ENCODE assay signal across 8 mouse cellular contexts in genomic region chr4:117484256-117485044, GRCm38 (mm10). TPM values are rescaled to one million over a fixed set of nuclear protein-coding genes. Genes with fewer than 3 reads are reported as not detected.
DNase-seq lines count a peak whose midpoint lies in the region; ATAC-seq and TF ChIP-seq lines count a peak whose summit lies in the region.

No protein-coding gene starts in this region.

- no peak for TF ChIP-seq POLR2A in CH12.LX (IDR thresholded peaks at IDR 0.05; ENCODE audit: low read depth, low read length)

- no peak overlapping the region for H3K9ac ChIP-seq in CH12.LX (ENCODE audit: insufficient read depth, low read depth)
- peak overlapping the region; percentile 42 for H3K9ac ChIP-seq in ES-E14 (ENCODE audit: insufficient read depth, low read depth, low read length, poor library complexity, severe bottlenecking)
- peak overlapping the region; percentile 47 for H3K9ac ChIP-seq in liver, embryonic 16.5 days (ENCODE audit: low read depth, low read length)

- in situ Hi-C loops in CH12.LX (cut with MboI; ENCODE audit: low pct_ligation_motif_present, low pct_unique_long_range_greater_than_20kb, low sequenced_read_pairs): no loop called here
- in situ Hi-C loops in ES-E14 (cut with MboI; ENCODE audit: low sequenced_read_pairs in 2 of 2, unreplicated experiment in 2 of 2): no loop called here

- H3K27ac ChIP-seq in CH12.LX (ENCODE audit: insufficient read depth, low read depth) (no peak overlapping the region), ES-E14 (ENCODE audit: insufficient read depth, low read depth, low read length, poor library complexity, severe bottlenecking) (no peak overlapping the region; the same call in 1 of the 2 replicates)
- peak overlapping the region; percentile 87 for H3K27ac ChIP-seq in heart, embryonic 10.5 days
- H3K27ac ChIP-seq in liver, embryonic 16.5 days (ENCODE audit: low read length): no peak overlapping the region

- H3K4me3 ChIP-seq in CH12.LX (replicated peaks in 1 of 3; ENCODE audit: low read depth in 2 of 3, low read length in 2 of 3, poor library complexity in 1 of 3): no peak overlapping the region
- peak overlapping the region; percentile 53 to 59 for H3K4me3 ChIP-seq in ES-E14 (ENCODE audit: insufficient read depth in 1 of 2, low read depth in 1 of 2, low read length in 2 of 2, poor library complexity in 1 of 2, severe bottlenecking in 1 of 2)
- H3K4me3 ChIP-seq in heart, embryonic 10.5 days: peak overlapping the region; percentile 72
- H3K4me3 ChIP-seq in liver, embryonic 16.5 days (ENCODE audit: low read depth, low read length): peak overlapping the region; percentile 69

- TF ChIP-seq RAD21 in CH12.LX (IDR thresholded peaks at IDR 0.05; ENCODE audit: low read depth, low read length): no peak

- H3K36me3 ChIP-seq in CH12.LX (replicated peaks in 1 of 2; ENCODE audit: control insufficient read depth in 1 of 2, insufficient read depth in 1 of 2, low read length in 1 of 2): no peaks in the 10 kb centered on the region
- no peaks in the 10 kb centered on the region for H3K36me3 ChIP-seq in ES-E14 (ENCODE audit: control insufficient read depth, insufficient read depth, low read length, poor library complexity, severe bottlenecking)
- no peaks in the 10 kb centered on the region for H3K36me3 ChIP-seq in heart, embryonic 10.5 days
- H3K36me3 ChIP-seq in liver, embryonic 16.5 days (ENCODE audit: control insufficient read depth, insufficient read depth): no peaks in the 10 kb centered on the region

- H3K4me1 ChIP-seq in CH12.LX (ENCODE audit: control insufficient read depth in 1 of 2, insufficient read depth in 2 of 2) (peaks cover 2 to 19% of the 10 kb centered on the region in 2 experiments; a peak in 2 of 4 replicates), ES-E14 (ENCODE audit: control insufficient read depth in 2 of 2, insufficient read depth in 2 of 2, low read length in 2 of 2, poor library complexity in 1 of 2) (peaks cover 4 to 25% of the 10 kb centered on the region in 2 experiments; a peak in 3 of 4 replicates)
- H3K4me1 ChIP-seq in heart, embryonic 10.5 days: peaks cover 31% of the 10 kb centered on the region
- peaks cover 42% of the 10 kb centered on the region for H3K4me1 ChIP-seq in liver, embryonic 16.5 days (ENCODE audit: control insufficient read depth, low read depth, low read length)

- DNase-seq in CH12.LX (ENCODE audit: extremely low read depth): no peak
- peak; percentile 65 for DNase-seq in ES-E14 (ENCODE audit: low read depth, low spot score)
- DNase-seq in embryo, embryonic 11 days: peak; percentile 87
- DNase-seq in heart, embryonic 10.5 days (ENCODE audit: low spot score): peak; percentile 83
- peak; percentile 64 for DNase-seq in kidney, postnatal 10 days
- DNase-seq in ovary, postnatal 10 days (ENCODE audit: low spot score): peak; percentile 22

- ATAC-seq in liver, embryonic 16.5 days (ENCODE audit: low read depth): peak; percentile 47
- ATAC-seq in activated CD4-positive, CD25-positive, alpha-beta regulatory T cell, adult 4 months: no peak

- 0 out of 2 replicates have a peak overlapping the region, but pooled peaks have one; percentile 34 for H3K4me2 ChIP-seq in CH12.LX (ENCODE audit: insufficient read depth, low read depth, poor library complexity, severe bottlenecking)
- peak overlapping the region; percentile 94 for H3K4me2 ChIP-seq in liver, embryonic 16.5 days (ENCODE audit: low read depth, low read length)

- no peaks in the 10 kb centered on the region for H3K27me3 ChIP-seq in CH12.LX (replicated peaks)
- peaks cover 48% of the 10 kb centered on the region for H3K27me3 ChIP-seq in heart, embryonic 10.5 days (ENCODE audit: insufficient read depth, poor library complexity, severe bottlenecking)
- H3K27me3 ChIP-seq in liver, embryonic 16.5 days (ENCODE audit: control insufficient read depth, insufficient read depth, low read depth, low read length): peaks cover 38% of the 10 kb centered on the region

- dilution Hi-C loops in CH12.LX (cut with MboI; ENCODE audit: extremely low pct_ligation_motif_present, extremely low pct_unique_long_range_greater_than_20kb, low sequenced_read_pairs): no loop called here

- no peak for TF ChIP-seq CTCF in CH12.LX (conservative IDR thresholded peaks at IDR 0.05 in 1 of 2, IDR thresholded peaks at IDR 0.05 in 1 of 2; ENCODE audit: low read depth in 2 of 2, low read length in 2 of 2)

- no peaks in the 10 kb centered on the region for H3K79me2 ChIP-seq in CH12.LX (replicated peaks; ENCODE audit: control insufficient read depth, extremely low read depth, insufficient read depth, poor library complexity, severe bottlenecking)

- no peak for TF ChIP-seq EP300 in CH12.LX (IDR thresholded peaks at IDR 0.05; ENCODE audit: low read length)

- H3K9me3 ChIP-seq in CH12.LX (replicated peaks; ENCODE audit: low read length) (no peaks in the 10 kb centered on the region), ES-E14 (ENCODE audit: control insufficient read depth, insufficient read depth, low read depth, low read length) (no peaks in the 10 kb centered on the region)
- no peaks in the 10 kb centered on the region for H3K9me3 ChIP-seq in heart, embryonic 10.5 days
- no peaks in the 10 kb centered on the region for H3K9me3 ChIP-seq in liver, embryonic 16.5 days (replicated peaks; ENCODE audit: control insufficient read depth, low read length)

- under 1% methylated on average over 69 of the region's 69 CpGs for WGBS in heart, embryonic 10.5 days
- WGBS in liver, embryonic 16.5 days (ENCODE audit: insufficient replicate concordance): under 1% methylated on average over 69 of the region's 69 CpGs

TF ChIP-seq in CH12.LX, 34 proteins besides CTCF, POLR2A, EP300 and RAD21:
- TF ChIP-seq ELF1 (IDR thresholded peaks at IDR 0.05; ENCODE audit: low read depth, low read length) (no peak), TCF12 (IDR thresholded peaks at IDR 0.05; ENCODE audit: low read depth, low read length) (no peak), GABPA (IDR thresholded peaks at IDR 0.05; ENCODE audit: insufficient replicate concordance, low read depth, low read length) (no peak), USF2 (conservative IDR thresholded peaks at IDR 0.05; ENCODE audit: low read depth, low read length) (no peak), JUND (conservative IDR thresholded peaks at IDR 0.05; ENCODE audit: low read depth, low read length) (no peak), ZKSCAN1 (IDR thresholded peaks at IDR 0.05; ENCODE audit: borderline replicate concordance, low read depth, low read length) (no peak), JUN (IDR thresholded peaks at IDR 0.05; ENCODE audit: insufficient read depth, low read depth, low read length) (no peak), MEF2A (IDR thresholded peaks at IDR 0.05; ENCODE audit: borderline replicate concordance, low read depth, low read length) (no peak), PAX5 (IDR thresholded peaks at IDR 0.05; ENCODE audit: low read length) (no peak)
TF ChIP-seq in CH12.LX: peak in this region for 0.

TF ChIP-seq in ES-E14, 5 proteins besides CTCF, POLR2A, EP300 and RAD21:
- TF ChIP-seq ZC3H11A (IDR thresholded peaks at IDR 0.05; ENCODE audit: borderline replicate concordance, low read depth, low read length) (no peak), HCFC1 (IDR thresholded peaks at IDR 0.05; ENCODE audit: borderline replicate concordance, insufficient read depth, low read length) (0 out of 2 replicates have a peak, but pooled peaks have one; percentile 29), CHD2 (IDR thresholded peaks at IDR 0.05; ENCODE audit: low read depth, low read length) (no peak)

RNA-seq across cellular contexts. Expression of gene Rnf220, which starts 12.4 kb away (rescaled TPM):
- total RNA-seq in CH12.LX (2012; rRNA removed) (78.7 and 86.8 TPM in 2 replicates), CH12.LX (2014; rRNA removed) (64.4 and 67.2 TPM in 2 replicates), ES-E14 (2012; rRNA removed) (130 and 178 TPM in 2 replicates)
- 117 and 122 TPM in 2 replicates for polyA plus RNA-seq in CH12.LX (2012; ENCODE audit: insufficient read length, low read depth)
- 56.5 and 76.1 TPM in 2 replicates for polyA plus RNA-seq in heart, embryonic 10.5 days (2016; fragmentation: Nextera tagmentation; extraction: Ambion mirVana)
- 21.5 and 21.6 TPM in 2 replicates for polyA plus RNA-seq in liver, embryonic 16.5 days (2015; fragmentation: Nextera tagmentation; extraction: Ambion mirVana)
- 10 to 100 TPM; 14.1 to 19.8 TPM for polyA plus RNA-seq in activated CD4-positive, CD25-positive, alpha-beta regulatory T cell, adult 4 months (2017; shearing (Covaris generic))

Comparison
In these comparisons a context has a peak if more than half of its experiments do, and no peak if none do; other contexts are left out.
1. H3K4me3 ChIP-seq: peak in ES-E14 (2 of 2), heart, embryonic 10.5 days (single experiment) and liver, embryonic 16.5 days (single experiment); none in CH12.LX (0 of 3).